Mouse (Mus musculus) cerebellum, postnatal 10 days (tissue): Measurements from ENCODE around the gene Spast.

ENCODE experiments used
- DNase-seq, 2 experiments: peaks; one replicate each; pipeline ENCODE4 v3.0.0; 2021; ENCODE audit warnings: mixed read lengths in 2 of 2

The Spast gene

GRCm38 (mm10) chr17:74328146-74328545 lies 10.6 kb upstream of the Spast start:
- peak; percentile 74 to 81 for DNase-seq

- no peak for DNase-seq
Observed at GRCm38 (mm10) chr17:74331049-74331676, 7.6 kb upstream of the Spast start.

GRCm38 (mm10) chr17:74338225-74338931 lies 409 bp upstream of the Spast start:
- peak; percentile 97 to 98 for DNase-seq

GRCm38 (mm10) chr17:74341151-74341550 lies 2.4 kb downstream of the Spast start:
- peak in 1 of 2 experiments; percentile 12 for DNase-seq

GRCm38 (mm10) chr17:74363592-74363991 lies 24.8 kb downstream of the Spast start:
- no peak for DNase-seq

GRCm38 (mm10) chr17:74376916-74377315 lies 38.1 kb downstream of the Spast start:
- no peak for DNase-seq

- DNase-seq, result no peak
Observed at GRCm38 (mm10) chr17:74386657-74387056, 47.9 kb downstream of the Spast start.

- DNase-seq, result peak in 1 of 2 experiments; percentile 10
Observed at GRCm38 (mm10) chr17:74389847-74390246, 51.1 kb downstream of the Spast start.

- DNase-seq, result no peak
Observed at GRCm38 (mm10) chr17:74394381-74394780, 55.6 kb downstream of the Spast start.

GRCm38 (mm10) chr17:74394855-74395254 lies 56.1 kb downstream of the Spast start:
- no peak for DNase-seq

- DNase-seq, result peak; percentile 97 to 98
Observed at GRCm38 (mm10) chr17:74395383-74396065, 56.7 kb downstream of the Spast start, which contains the start of gene Slc30a6. Gene Slc30a6 (plus strand): TSS chr17:74395608.

GRCm38 (mm10) chr17:74396766-74397165 lies 58.0 kb downstream of the Spast start:
- DNase-seq, result no peak

GRCm38 (mm10) chr17:74397173-74397572 lies 58.4 kb downstream of the Spast start:
- DNase-seq, result no peak

- DNase-seq, result no peak
Observed at GRCm38 (mm10) chr17:74402486-74403222, 63.9 kb downstream of the Spast start.

GRCm38 (mm10) chr17:74406487-74406886 lies 67.7 kb downstream of the Spast start:
- no peak for DNase-seq

GRCm38 (mm10) chr17:74409722-74410121 lies 70.9 kb downstream of the Spast start:
- no peak for DNase-seq

GRCm38 (mm10) chr17:74413324-74413723 lies 74.5 kb downstream of the Spast start:
- DNase-seq, result no peak

GRCm38 (mm10) chr17:74414671-74415070 lies 75.9 kb downstream of the Spast start:
- DNase-seq, result no peak

- DNase-seq, result no peak
Observed at GRCm38 (mm10) chr17:74416841-74417360, 78.1 kb downstream of the Spast start.

GRCm38 (mm10) chr17:74418171-74418570 lies 79.4 kb downstream of the Spast start:
- no peak for DNase-seq

GRCm38 (mm10) chr17:74420656-74421055 lies 81.9 kb downstream of the Spast start:
- DNase-seq, result no peak

GRCm38 (mm10) chr17:74424401-74425005 lies 85.7 kb downstream of the Spast start:
- peak; percentile 47 to 52 for DNase-seq
